Mouse (Mus musculus): ENCODE measurements around the gene Muc13.
A peak's percentile ranks its signal among the peaks of the same experiment; 100 is the strongest.

Gene Muc13

GRCm38 (mm10) chr16:33793846-33794791 lies at the start of gene Muc13:
TSS of gene Muc13 (plus strand) at chr16:33794037.
- DNase-seq, result no peak

GRCm38 (mm10) chr16:33744622-33745419 lies 49.0 kb upstream of the Muc13 start:
- DNase-seq, result peak in 1 of 2 experiments; percentile 31

- no peak for DNase-seq
Measured at GRCm38 (mm10) chr16:33745457-33745856, 48.4 kb upstream of the Muc13 start.

GRCm38 (mm10) chr16:33746074-33746676 lies 47.7 kb upstream of the Muc13 start:
- no peak for DNase-seq

- no peak for DNase-seq
Measured at GRCm38 (mm10) chr16:33747346-33747954, 46.4 kb upstream of the Muc13 start.

GRCm38 (mm10) chr16:33747994-33748393 lies 45.8 kb upstream of the Muc13 start:
- no peak for DNase-seq

GRCm38 (mm10) chr16:33751152-33751551 lies 42.7 kb upstream of the Muc13 start:
- no peak for DNase-seq

GRCm38 (mm10) chr16:33751590-33751989 lies 42.2 kb upstream of the Muc13 start:
- no peak for DNase-seq

- no peak for DNase-seq
Measured at GRCm38 (mm10) chr16:33752904-33753578, 40.8 kb upstream of the Muc13 start.

- peak in 1 of 2 experiments; percentile 26 for DNase-seq
Measured at GRCm38 (mm10) chr16:33755293-33755692, 38.5 kb upstream of the Muc13 start.

- DNase-seq, result no peak
Measured at GRCm38 (mm10) chr16:33755961-33756360, 37.9 kb upstream of the Muc13 start.

GRCm38 (mm10) chr16:33756396-33756795 lies 37.4 kb upstream of the Muc13 start:
- DNase-seq, result no peak

- DNase-seq, result no peak
Measured at GRCm38 (mm10) chr16:33759207-33759606, 34.6 kb upstream of the Muc13 start.

GRCm38 (mm10) chr16:33760542-33760941 lies 33.3 kb upstream of the Muc13 start:
- DNase-seq, result no peak

GRCm38 (mm10) chr16:33760996-33761395 lies 32.8 kb upstream of the Muc13 start:
- DNase-seq, result peak in 1 of 2 experiments; percentile 23

- DNase-seq, result no peak
Measured at GRCm38 (mm10) chr16:33764501-33765193, 29.2 kb upstream of the Muc13 start.

- no peak for DNase-seq
Measured at GRCm38 (mm10) chr16:33765477-33765876, 28.4 kb upstream of the Muc13 start.

GRCm38 (mm10) chr16:33766309-33766708 lies 27.5 kb upstream of the Muc13 start:
- no peak for DNase-seq

- DNase-seq, result no peak
Measured at GRCm38 (mm10) chr16:33766757-33767156, 27.1 kb upstream of the Muc13 start.

- no peak for DNase-seq
Measured at GRCm38 (mm10) chr16:33768491-33769278, 25.2 kb upstream of the Muc13 start.

- DNase-seq, result no peak
Measured at GRCm38 (mm10) chr16:33769848-33770247, 24.0 kb upstream of the Muc13 start.
